Mouse (Mus musculus): ENCODE results near the gene Anxa7.

- TF ChIP-seq CTCF (IDR thresholded peaks at IDR 0.05; ENCODE audit: extremely low read depth, insufficient read depth, insufficient read length, insufficient replicate concordance) (no peak), POLR2A (IDR thresholded peaks at IDR 0.05; ENCODE audit: low read depth, low read length) (no peak)
Observed at GRCm38 (mm10) chr14:20432420-20432819, 47.5 kb downstream of the Anxa7 start.

Data from spleen, adult 2 months (tissue).